Mouse (Mus musculus) heart, embryonic 14.5 days (tissue): ENCODE measurements around the gene Eif3d. TPM values are rescaled to one million over a fixed set of nuclear protein-coding genes. Genes with fewer than 3 reads are reported as not detected.

Experiments used
- ATAC-seq: fragments of 200-750 bp; cut with Nextera tagmentation; 2 replicates; pipeline ENCODE4 v1.8.0; 2017; ENCODE audit warnings: low read depth, moderate TSS enrichment; ENCODE audit not compliant: insufficient number of reproducible peaks, insufficient read depth, low FRiP score
- H3K27ac ChIP-seq, 2 experiments: fragments of 200-500 bp in 1 of 2; fragments of 300-500 bp in 1 of 2; sonication (generic) in 1 of 2; replicated peaks in 1 of 2; 2 replicates each; pipeline ENCODE4 v1.5.1; 2012 to 2014; ENCODE audit warnings: low read depth in 2 of 2, low read length in 2 of 2, control low read depth in 1 of 2, mild to moderate bottlenecking in 1 of 2, mixed read lengths in 1 of 2; ENCODE audit not compliant: control insufficient read depth in 1 of 2, insufficient read depth in 1 of 2
- H3K27me3 ChIP-seq: fragments of 300-500 bp; sonication (generic); 2 replicates; pipeline ENCODE4 v1.6.1; 2014; ENCODE audit warnings: mild to moderate bottlenecking, low read length, control low read depth; ENCODE audit not compliant: control insufficient read depth, insufficient read depth
- H3K36me3 ChIP-seq: fragments of 300-500 bp; sonication (generic); 2 replicates; pipeline ENCODE4 v1.6.1; 2014; ENCODE audit warnings: mild to moderate bottlenecking, control low read depth, low read length, mixed read lengths; ENCODE audit not compliant: control insufficient read depth, insufficient read depth
- H3K4me1 ChIP-seq, 2 experiments: fragments of 200-500 bp in 1 of 2; fragments of 300-500 bp in 1 of 2; sonication (generic) in 1 of 2; 2 replicates each; pipeline ENCODE4 v1.6.1; 2012 to 2014; ENCODE audit warnings: low read length in 2 of 2, control low read depth in 1 of 2, mixed read lengths in 1 of 2; ENCODE audit not compliant: control insufficient read depth in 2 of 2, insufficient read depth in 2 of 2
- H3K4me2 ChIP-seq: fragments of 300-500 bp; sonication (generic); 2 replicates; pipeline ENCODE4 v1.6.1; 2014; ENCODE audit warnings: mild to moderate bottlenecking, low read length
- H3K4me3 ChIP-seq, 2 experiments: fragments of 200-500 bp in 1 of 2; fragments of 300-500 bp in 1 of 2; sonication (generic) in 1 of 2; 2 replicates each; pipeline ENCODE4 v1.5.1; 2012 to 2014; ENCODE audit warnings: low read length in 2 of 2, mild to moderate bottlenecking in 2 of 2, control low read depth in 1 of 2, low read depth in 1 of 2, moderate library complexity in 1 of 2; ENCODE audit not compliant: control insufficient read depth in 1 of 2, insufficient read depth in 1 of 2
- H3K9ac ChIP-seq: fragments of 300-500 bp; sonication (generic); 2 replicates; pipeline ENCODE4 v1.6.1; 2014; ENCODE audit warnings: mild to moderate bottlenecking, low read length
- H3K9me3 ChIP-seq: fragments of 300-500 bp; sonication (generic); 2 replicates; pipeline ENCODE4 v1.6.1; 2016; ENCODE audit warnings: low read length, control low read depth; ENCODE audit not compliant: control insufficient read depth
- WGBS: fragments of 180-500 bp; shearing (Covaris S2); extraction: QIAGEN DNeasy Blood & Tissue Kit; methylation state at CpG from one replicate; pipeline ENCODE4 v1.1.7; 2014; 5-methylcytosine and 5-hydroxymethylcytosine counted together
- polyA plus RNA-seq: library from polyadenylated mRNA; unstranded; fragments of >200 nt; fragmentation: Nextera tagmentation; extraction: Ambion mirVana; gene quantifications from 2 replicates; pipeline ENCODE4 v1.2.1, GENCODE M21; 2014

Eif3d gene
- polyA plus RNA-seq, 1 experiment from 2014 or later, result 135 TPM

GRCm38 (mm10) chr15:77962447-77962846 is 8.2 kb downstream of the Eif3d start:
- H3K9me3 ChIP-seq, result no peaks in the 10 kb centered on the region
- no peak overlapping the region for H3K9ac ChIP-seq
- no peaks in the 10 kb centered on the region for H3K4me1 ChIP-seq
- ATAC-seq, result no peak
- no peak overlapping the region for H3K27ac ChIP-seq
- no peaks in the 10 kb centered on the region for H3K27me3 ChIP-seq
- H3K36me3 ChIP-seq, result peaks cover 95% of the 10 kb centered on the region
- H3K4me3 ChIP-seq, result no peak overlapping the region
- WGBS, result 92% methylated on average over 5 of the region's 5 CpGs
- H3K4me2 ChIP-seq, result no peak overlapping the region

- peaks cover 10% of the 10 kb centered on the region for H3K27me3 ChIP-seq
Measured at GRCm38 (mm10) chr15:77960693-77961092, 9.9 kb downstream of the Eif3d start.

GRCm38 (mm10) chr15:77958071-77958470 is 12.5 kb downstream of the Eif3d start:
- Histone ChIP-seq H3K27me3 (peaks cover 19% of the 10 kb centered on the region), H3K27ac (no peak overlapping the region), H3K9me3 (no peaks in the 10 kb centered on the region), H3K4me3 (no peak overlapping the region), H3K4me1 (peaks cover 12 to 13% of the 10 kb centered on the region in 2 experiments), H3K36me3 (peaks cover 51% of the 10 kb centered on the region), H3K9ac (no peak overlapping the region), H3K4me2 (no peak overlapping the region)
- 51% methylated on average over 3 of the region's 3 CpGs for WGBS
- no peak for ATAC-seq

More at GRCm38 (mm10) chr15:77960693-77961092, 9.9 kb downstream of the Eif3d start:
- no peak for ATAC-seq
- Histone ChIP-seq H3K4me3 (no peak overlapping the region), H3K36me3 (peaks cover 78% of the 10 kb centered on the region), H3K27ac (no peak overlapping the region), H3K4me1 (peaks cover 12 to 13% of the 10 kb centered on the region in 2 experiments), H3K9ac (no peak overlapping the region), H3K9me3 (no peaks in the 10 kb centered on the region), H3K4me2 (no peak overlapping the region)
- WGBS, result 86% methylated on average over 6 of the region's 6 CpGs

- no peak for ATAC-seq
- Histone ChIP-seq H3K4me1 (peaks cover 12 to 13% of the 10 kb centered on the region in 2 experiments), H3K9me3 (no peaks in the 10 kb centered on the region), H3K36me3 (peaks cover 47% of the 10 kb centered on the region), H3K27ac (no peak overlapping the region), H3K27me3 (peaks cover 19% of the 10 kb centered on the region), H3K4me3 (no peak overlapping the region), H3K9ac (no peak overlapping the region), H3K4me2 (no peak overlapping the region)
- 47% methylated on average over 5 of the region's 5 CpGs for WGBS
Measured at GRCm38 (mm10) chr15:77957625-77958024, 13.0 kb downstream of the Eif3d start.

GRCm38 (mm10) chr15:77956404-77956901 is 14.2 kb downstream of the Eif3d start, which contains the start of gene Foxred2:
Gene Foxred2 (minus strand): TSS chr15:77956722.
- H3K9me3 ChIP-seq, result no peaks in the 10 kb centered on the region
- WGBS, result 1% methylated on average over 39 of the region's 39 CpGs
- peaks cover 19% of the 10 kb centered on the region for H3K27me3 ChIP-seq
- H3K4me3 ChIP-seq, result peak within 1 kb of the TSS; percentile 51 to 57
- ATAC-seq, result peak; percentile 64
- H3K27ac ChIP-seq, result no peak within 1 kb of the TSS
- peaks cover 12 to 13% of the 10 kb centered on the region in 2 experiments for H3K4me1 ChIP-seq
- H3K9ac ChIP-seq, result peak within 1 kb of the TSS; percentile 28; the same call in 1 of the 2 replicates
- peaks cover 35% of the 10 kb centered on the region for H3K36me3 ChIP-seq
- peak within 1 kb of the TSS; percentile 73 for H3K4me2 ChIP-seq

- Histone ChIP-seq H3K27me3 (peaks cover 19% of the 10 kb centered on the region), H3K4me2 (peak overlapping the region; percentile 73), H3K36me3 (peaks cover 28% of the 10 kb centered on the region), H3K27ac (no peak overlapping the region), H3K9me3 (no peaks in the 10 kb centered on the region), H3K4me3 (peak overlapping the region; percentile 51 to 57), H3K9ac (peak overlapping the region; percentile 28; the same call in 1 of the 2 replicates), H3K4me1 (peaks cover 12 to 13% of the 10 kb centered on the region in 2 experiments)
- 9% methylated on average over 52 of the region's 52 CpGs for WGBS
- ATAC-seq, result no peak
Measured at GRCm38 (mm10) chr15:77955440-77956403, 14.9 kb downstream of the Eif3d start.

- WGBS, result 78% methylated on average over 2 of the region's 2 CpGs
- Histone ChIP-seq H3K4me2 (no peak overlapping the region), H3K9ac (no peak overlapping the region), H3K4me1 (peaks cover 12 to 13% of the 10 kb centered on the region in 2 experiments), H3K27me3 (peaks cover 19% of the 10 kb centered on the region), H3K9me3 (no peaks in the 10 kb centered on the region), H3K36me3 (peaks cover 14% of the 10 kb centered on the region), H3K27ac (no peak overlapping the region), H3K4me3 (no peak overlapping the region)
- ATAC-seq, result no peak
Measured at GRCm38 (mm10) chr15:77954362-77954761, 16.3 kb downstream of the Eif3d start.
